Mouse (Mus musculus): ENCODE measurements at regions not wholly inside any gene's neighbourhood (a gene's known extent, or its start where the extent isn't known, plus 50 kb on each side); places are given as distances from the start of the nearest gene placed in this dataset.

GRCm38 (mm10) chr8:46409296-46409695 is 61.5 kb upstream of the Acsl1 start:
- intact Hi-C loops (cut with DNase I; ENCODE audit: low total_unique reads): no loop called here
- DNase-seq: no peak

- no peak for DNase-seq
- intact Hi-C loops (cut with DNase I; ENCODE audit: low total_unique reads): no loop called here
Observed at GRCm38 (mm10) chr8:46411877-46412625, 58.8 kb upstream of the Acsl1 start.

GRCm38 (mm10) chr8:46413349-46414024 is 57.4 kb upstream of the Acsl1 start:
- intact Hi-C loops (cut with DNase I; ENCODE audit: low total_unique reads): no loop called here
- DNase-seq: no peak

- intact Hi-C loops (cut with DNase I; ENCODE audit: low total_unique reads): no loop called here
- DNase-seq: peak; percentile 18
Observed at GRCm38 (mm10) chr8:46414874-46415273, 56.0 kb upstream of the Acsl1 start.

- DNase-seq: no peak
- intact Hi-C loops (cut with DNase I; ENCODE audit: low total_unique reads): no loop called here
Observed at GRCm38 (mm10) chr8:46419402-46419801, 51.4 kb upstream of the Acsl1 start.

- DNase-seq: no peak
- intact Hi-C loops (cut with DNase I; ENCODE audit: low total_unique reads): no loop called here
Observed at GRCm38 (mm10) chr8:46420476-46420875, 50.4 kb upstream of the Acsl1 start.
